Mouse (Mus musculus) lung, postnatal 0 days (tissue): ENCODE measurements around the gene Npepps. TPM values are rescaled to one million over a fixed set of nuclear protein-coding genes. Genes with fewer than 3 reads are reported as not detected.
"Not testable (repeated sequence)": the region's sequence is repeated elsewhere in the genome, so short reads cannot be mapped to it uniquely, and the experiment has no call there.

Source experiments
- ATAC-seq: fragments of 200-750 bp; cut with Nextera tagmentation; 2 replicates; pipeline ENCODE4 v1.8.0; 2017; ENCODE audit warnings: moderate library complexity
- DNase-seq: peaks from one replicate; pipeline ENCODE4 v3.0.0-alpha.2; 2016; ENCODE audit warnings: low spot score
- H3K27ac ChIP-seq: fragments of 300-500 bp; sonication (generic); 2 replicates; pipeline ENCODE4 v1.5.1; 2014; ENCODE audit warnings: antibody characterized with exemption, mild to moderate bottlenecking, low read length, mixed read lengths
- H3K27me3 ChIP-seq: fragments of 300-500 bp; sonication (generic); replicated peaks from 2 replicates; pipeline ENCODE4 v1.6.1; 2014; ENCODE audit warnings: low read length, mixed read lengths; ENCODE audit not compliant: insufficient read depth
- H3K36me3 ChIP-seq: fragments of 300-500 bp; sonication (generic); 2 replicates; pipeline ENCODE4 v1.6.1; 2014; ENCODE audit warnings: low read length, mixed read lengths; ENCODE audit not compliant: insufficient read depth
- H3K4me1 ChIP-seq: fragments of 300-500 bp; sonication (generic); 2 replicates; pipeline ENCODE4 v1.6.1; 2014; ENCODE audit warnings: antibody characterized with exemption, low read depth, low read length, mixed read lengths; ENCODE audit not compliant: insufficient read depth
- H3K4me2 ChIP-seq: fragments of 300-500 bp; sonication (generic); replicated peaks from 2 replicates; pipeline ENCODE4 v1.6.1; 2014; ENCODE audit warnings: low read depth, mild to moderate bottlenecking, low read length, moderate library complexity, mixed read lengths
- H3K4me3 ChIP-seq: fragments of 300-500 bp; sonication (generic); 2 replicates; pipeline ENCODE4 v1.5.1; 2014; ENCODE audit warnings: low read depth, low read length
- H3K9ac ChIP-seq: fragments of 300-500 bp; sonication (generic); replicated peaks from 2 replicates; pipeline ENCODE4 v1.6.1; 2014; ENCODE audit warnings: low read depth, mild to moderate bottlenecking
- H3K9me3 ChIP-seq: fragments of 300-500 bp; sonication (generic); 2 replicates; pipeline ENCODE4 v1.6.1; 2016; ENCODE audit warnings: low read length, mixed read lengths
- CTCF ChIP-seq: IDR thresholded peaks from 2 replicates; pipeline ENCODE4 v1.5.1; 2016; ENCODE audit warnings: antibody characterized with exemption, mild to moderate bottlenecking
- EP300 ChIP-seq: IDR thresholded peaks from 2 replicates; pipeline ENCODE4 v1.6.1; 2016; ENCODE audit warnings: antibody characterized with exemption, mild to moderate bottlenecking, control low read depth
- WGBS: fragments of 180-500 bp; shearing (Covaris S2); extraction: QIAGEN DNeasy Blood & Tissue Kit; methylation state at CpG from one replicate; pipeline ENCODE4 v1.1.7; 2014; 5-methylcytosine and 5-hydroxymethylcytosine counted together
- polyA plus RNA-seq: library from polyadenylated mRNA; unstranded; fragments of >200 nt; fragmentation: Nextera tagmentation; extraction: Ambion mirVana; gene quantifications from 2 replicates; pipeline ENCODE4 v1.2.1, GENCODE M21; 2015

Gene Npepps
- polyA plus RNA-seq, 1 experiment from 2014 or later = 47.5 TPM

- no peak for ATAC-seq
- H3K9me3 ChIP-seq = no peaks in the 10 kb centered on the region
- no peaks in the 10 kb centered on the region for H3K27me3 ChIP-seq
- 57% methylated on average over 6 of the region's 6 CpGs for WGBS
- DNase-seq = no peak
- no peak overlapping the region for H3K4me2 ChIP-seq
- H3K9ac ChIP-seq = no peak overlapping the region
- H3K4me1 ChIP-seq = no peaks in the 10 kb centered on the region
- H3K36me3 ChIP-seq = no peaks in the 10 kb centered on the region
- no peak overlapping the region for H3K27ac ChIP-seq
- H3K4me3 ChIP-seq = no peak overlapping the region
- TF ChIP-seq EP300 (no peak), CTCF (no peak)
Measured at GRCm38 (mm10) chr11:97191915-97192620, 88.4 kb downstream of the Npepps start.

DNA sequence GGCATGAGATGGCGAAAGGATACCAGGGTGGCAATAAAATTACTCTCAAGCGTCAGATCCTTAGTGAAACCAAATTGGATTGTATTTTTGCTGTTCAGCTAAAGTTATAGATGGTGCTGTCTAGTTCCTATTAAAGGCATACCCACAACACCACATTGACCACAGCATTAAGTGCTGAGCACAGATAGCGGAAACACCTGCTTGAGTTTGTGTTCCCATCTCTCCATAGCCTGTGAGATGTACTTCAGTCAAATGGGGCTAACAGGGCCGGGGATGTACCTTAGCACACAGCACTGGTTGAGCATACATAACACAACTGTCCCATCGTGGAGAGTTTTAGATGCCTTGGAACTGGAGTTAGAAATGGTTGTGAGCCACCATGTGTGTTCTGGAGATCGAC lies 89.4 kb downstream of the Npepps start:
- WGBS = 89% methylated on average over 6 of the region's 6 CpGs
- no peak for TF ChIP-seq CTCF
- TF ChIP-seq EP300 = no peak
- Histone ChIP-seq H3K4me3 (no peak overlapping the region), H3K9me3 (no peaks in the 10 kb centered on the region), H3K27ac (no peak overlapping the region), H3K9ac (no peak overlapping the region), H3K4me2 (no peak overlapping the region), H3K27me3 (no peaks in the 10 kb centered on the region), H3K36me3 (no peaks in the 10 kb centered on the region), H3K4me1 (no peaks in the 10 kb centered on the region)
- DNase-seq (no peak), ATAC-seq (no peak)

DNA sequence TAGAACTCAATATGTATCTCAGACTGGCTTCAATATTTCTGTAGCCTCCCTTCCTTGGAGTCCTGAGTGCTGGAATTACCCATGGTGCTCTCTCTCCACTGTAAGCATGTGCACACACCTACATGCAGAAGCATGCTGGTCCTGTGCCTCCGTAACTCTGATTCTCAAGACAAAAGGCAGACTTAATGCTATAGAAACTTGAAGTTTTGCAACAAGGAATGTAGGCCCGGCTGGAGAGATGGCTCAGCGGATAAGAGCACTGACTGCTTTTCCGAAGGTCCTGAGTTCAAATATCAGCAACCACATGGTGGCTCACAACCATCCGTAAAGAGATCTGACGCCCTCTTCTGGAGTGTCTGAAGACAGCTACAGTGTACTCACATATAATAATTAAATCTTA lies 90.8 kb downstream of the Npepps start:
- not testable (repeated sequence) for H3K36me3 ChIP-seq, ATAC-seq, H3K9me3 ChIP-seq, H3K4me1 ChIP-seq, DNase-seq, H3K4me2 ChIP-seq, H3K27me3 ChIP-seq, H3K27ac ChIP-seq, H3K4me3 ChIP-seq, H3K9ac ChIP-seq
- WGBS = 89% methylated on average over 6 of the region's 6 CpGs

GRCm38 (mm10) chr11:97189231-97189630 lies 91.2 kb downstream of the Npepps start:
- Histone ChIP-seq H3K36me3 (no peaks in the 10 kb centered on the region), H3K4me3 (no peak overlapping the region), H3K27ac (no peak overlapping the region), H3K27me3 (no peaks in the 10 kb centered on the region), H3K4me1 (no peaks in the 10 kb centered on the region), H3K9ac (no peak overlapping the region), H3K9me3 (no peaks in the 10 kb centered on the region), H3K4me2 (no peak overlapping the region)
- DNase-seq = no peak
- WGBS = 30% methylated on average over 3 of the region's 3 CpGs
- TF ChIP-seq CTCF = no peak
- no peak for TF ChIP-seq EP300
- no peak for ATAC-seq

DNA sequence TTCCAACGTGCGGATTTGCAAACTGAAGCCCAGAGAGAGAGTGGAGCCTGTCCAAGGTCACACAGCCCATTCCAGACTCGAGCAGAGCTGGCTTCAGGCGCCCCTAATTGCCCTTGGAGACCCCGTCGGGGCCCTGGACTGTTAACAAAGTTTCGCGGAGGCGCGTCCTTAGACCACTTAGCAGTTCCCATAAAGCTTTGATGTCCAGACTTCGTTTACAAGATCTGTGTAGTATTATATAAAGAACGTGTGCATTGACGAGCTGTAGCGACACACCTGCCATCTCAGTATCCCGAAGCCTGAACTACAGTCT lies 91.8 kb downstream of the Npepps start:
- peak overlapping the region; percentile 92 for H3K27ac ChIP-seq
- peak overlapping the region; percentile 93 for H3K4me3 ChIP-seq
- TF ChIP-seq CTCF (no peak), EP300 (no peak)
- peak overlapping the region; percentile 76 for H3K4me2 ChIP-seq
- H3K27me3 ChIP-seq = no peaks in the 10 kb centered on the region
- H3K4me1 ChIP-seq = no peaks in the 10 kb centered on the region
- 0 out of 2 replicates have a peak, but pooled peaks cover 2% of the 10 kb centered on the region for H3K36me3 ChIP-seq
- DNase-seq (no peak), ATAC-seq (no peak)
- 0% methylated on average over 15 of the region's 15 CpGs for WGBS
- H3K9me3 ChIP-seq = no peaks in the 10 kb centered on the region
- peak overlapping the region; percentile 50 for H3K9ac ChIP-seq

DNA sequence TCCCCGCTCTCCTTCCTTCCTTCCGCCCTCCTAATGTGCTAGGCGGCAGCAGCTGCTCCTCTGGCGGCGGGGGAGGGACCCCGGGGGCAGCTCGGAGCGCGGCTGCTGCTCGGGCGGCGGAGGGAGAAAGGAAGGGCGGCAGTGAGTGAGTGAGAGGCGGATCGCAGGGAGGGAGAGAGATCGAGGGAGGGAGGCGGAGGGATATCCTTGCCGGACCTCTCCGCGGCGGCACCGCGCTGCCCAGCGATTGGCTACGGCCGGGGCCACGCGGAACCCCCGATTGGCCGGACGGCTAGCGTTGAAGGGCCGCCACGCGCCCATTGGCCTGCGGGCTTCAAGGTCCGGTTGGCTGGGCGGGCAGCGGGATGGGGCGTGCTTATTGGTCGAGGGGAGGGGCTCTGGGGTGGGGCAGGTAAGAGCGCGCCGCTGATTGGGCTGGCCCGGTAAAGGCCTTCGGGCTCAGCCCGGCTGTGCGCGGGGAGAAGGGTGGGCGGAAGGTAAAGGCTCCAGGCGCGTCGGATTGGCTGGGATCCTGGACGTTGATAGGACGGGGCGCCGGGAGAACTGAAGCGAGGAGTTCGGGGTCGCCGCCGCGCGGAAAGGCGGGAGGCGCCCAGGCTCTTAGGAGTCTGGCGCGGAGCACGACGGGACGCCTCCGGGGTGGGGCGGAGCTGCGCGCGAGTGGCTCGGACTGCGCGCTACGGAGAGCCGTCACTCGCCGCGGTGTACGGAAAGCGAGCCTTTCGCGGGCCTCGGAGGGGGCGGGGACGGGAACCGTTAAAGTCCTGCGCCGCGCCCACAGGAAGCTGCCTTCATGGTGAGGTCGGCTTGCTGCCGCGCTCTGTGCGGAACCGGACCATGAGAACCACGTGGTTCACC lies 92.4 kb downstream of the Npepps start, which contains the start of gene Kpnb1:
Kpnb1 (minus strand) TSS at position 118 of the 879 bp plus-strand sequence.
- Histone ChIP-seq H3K4me1 (no peaks in the 10 kb centered on the region), H3K9ac (peak within 1 kb of the TSS; percentile 60), H3K4me2 (peak within 1 kb of the TSS; percentile 76), H3K27ac (peak within 1 kb of the TSS; percentile 94), H3K9me3 (no peaks in the 10 kb centered on the region), H3K36me3 (peaks cover 7% of the 10 kb centered on the region; the same call in 1 of the 2 replicates), H3K4me3 (peak within 1 kb of the TSS; percentile 93), H3K27me3 (no peaks in the 10 kb centered on the region)
- peak; percentile 93 for ATAC-seq
- 1% methylated on average over 83 of the region's 101 CpGs for WGBS
- no peak; the same call in 1 of the 2 replicates for TF ChIP-seq CTCF
- peak; percentile 55; the same call in 1 of the 2 replicates for TF ChIP-seq EP300
- peak; percentile 99 for DNase-seq
